Mouse (Mus musculus): ENCODE data around the gene Ceacam11.
"Not testable (repeated sequence)": the region's sequence is repeated elsewhere in the genome, so short reads cannot be mapped to it uniquely, and the experiment has no call there.

Ceacam11 gene

GRCm38 (mm10) chr7:17971824-17972223, at the start of gene Ceacam11:
Gene Ceacam11 (plus strand): TSS chr7:17972124.
- DNase-seq (ENCODE audit: extremely low read depth, low read depth, low spot score): no peak

DNA sequence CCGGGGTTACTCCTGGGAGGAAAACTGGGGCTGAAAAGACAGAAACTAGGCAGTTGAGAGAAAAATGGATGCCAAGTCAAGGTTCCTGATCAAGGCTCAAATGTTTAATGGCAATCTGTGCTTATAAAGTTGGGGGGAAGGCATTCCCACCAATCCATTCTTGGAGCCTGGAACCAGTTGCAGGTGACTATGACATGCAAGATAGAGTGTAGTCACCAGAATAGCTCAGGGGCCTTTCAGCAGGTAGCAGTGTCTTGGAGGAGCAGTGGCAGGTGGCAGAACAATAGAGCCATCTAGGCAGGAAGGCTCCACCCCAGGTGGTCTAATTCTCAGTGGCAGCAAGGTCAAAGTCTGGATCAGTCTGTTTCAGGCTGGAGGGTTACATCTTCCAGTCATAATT, 29.2 kb downstream of the Ceacam11 start:
- DNase-seq (ENCODE audit: extremely low read depth, low read depth, low spot score): not testable (repeated sequence)

DNA sequence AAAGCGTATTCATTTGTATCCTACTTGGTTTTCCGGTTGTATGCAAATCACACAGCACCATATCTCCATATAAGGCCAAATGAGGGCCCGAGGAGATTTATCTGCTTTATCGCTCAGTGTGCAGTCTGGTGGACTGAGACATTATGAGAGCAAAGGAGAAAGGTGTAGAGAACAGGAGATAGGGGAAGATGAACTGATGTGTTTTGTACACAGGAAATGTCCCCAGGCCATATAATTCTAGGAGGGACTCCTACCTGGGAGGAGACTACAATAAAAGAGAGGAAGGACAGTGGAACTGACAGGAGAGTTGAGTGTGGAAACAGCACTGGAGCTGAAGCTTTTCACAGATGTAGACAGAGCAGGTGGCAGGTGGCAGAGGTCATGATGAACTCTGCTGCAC, 37.7 kb downstream of the Ceacam11 start, which contains the start of gene Ceacam13:
Gene Ceacam13 (plus strand): TSS at position 301 of the 400 bp plus-strand sequence.
- no peak for DNase-seq (ENCODE audit: extremely low read depth, low read depth, low spot score)

Measured in fat pad, adult 2 months (tissue).